Mouse (Mus musculus) forebrain, postnatal 0 days (tissue): ENCODE results near the gene Vti1a. TPM values are rescaled to one million over a fixed set of nuclear protein-coding genes. Genes with fewer than 3 reads are reported as not detected.

ENCODE experiments used
- ATAC-seq: fragments of 200-750 bp; cut with Nextera tagmentation; 2 replicates; pipeline ENCODE4 v1.8.0; 2017; ENCODE audit warnings: mild to moderate bottlenecking, moderate library complexity
- DNase-seq: peaks from one replicate; pipeline ENCODE4 v3.0.0-alpha.2; 2015
- H3K27ac ChIP-seq: fragments of 300-500 bp; sonication (generic); 2 replicates; pipeline ENCODE4 v1.5.1; 2014; ENCODE audit warnings: low read depth, mild to moderate bottlenecking, antibody characterized with exemption, low read length, moderate library complexity, mixed read lengths
- H3K27me3 ChIP-seq: fragments of 300-500 bp; sonication (generic); 2 replicates; pipeline ENCODE4 v1.6.1; 2014; ENCODE audit warnings: mild to moderate bottlenecking, low read length, mixed read lengths; ENCODE audit not compliant: insufficient read depth
- H3K36me3 ChIP-seq: fragments of 300-500 bp; sonication (generic); 2 replicates; pipeline ENCODE4 v1.6.1; 2014; ENCODE audit warnings: mild to moderate bottlenecking, moderate library complexity; ENCODE audit not compliant: insufficient read depth
- H3K4me1 ChIP-seq: fragments of 300-500 bp; sonication (generic); 2 replicates; pipeline ENCODE4 v1.6.1; 2014; ENCODE audit warnings: antibody characterized with exemption; ENCODE audit not compliant: insufficient read depth
- H3K4me2 ChIP-seq: fragments of 300-500 bp; sonication (generic); 2 replicates; pipeline ENCODE4 v1.6.1; 2014; ENCODE audit warnings: low read depth, mild to moderate bottlenecking, moderate library complexity
- H3K4me3 ChIP-seq: fragments of 300-500 bp; sonication (generic); 2 replicates; pipeline ENCODE4 v1.5.1; 2014; ENCODE audit warnings: low read depth, low read length, mixed read lengths
- H3K9ac ChIP-seq: fragments of 300-500 bp; sonication (generic); 2 replicates; pipeline ENCODE4 v1.6.1; 2014; ENCODE audit warnings: mild to moderate bottlenecking
- H3K9me3 ChIP-seq: fragments of 300-500 bp; sonication (generic); 2 replicates; pipeline ENCODE4 v1.6.1; 2016; ENCODE audit warnings: low read length
- CTCF ChIP-seq: sonication (generic); IDR thresholded peaks from 2 replicates; pipeline ENCODE4 v1.5.1; 2016; ENCODE audit warnings: antibody characterized with exemption, control low read depth, low read depth
- WGBS: fragments of 180-500 bp; shearing (Covaris S2); extraction: QIAGEN DNeasy Blood & Tissue Kit; methylation state at CpG from one replicate; pipeline ENCODE4 v1.1.7; 2014; 5-methylcytosine and 5-hydroxymethylcytosine counted together
- polyA plus RNA-seq: library from polyadenylated mRNA; unstranded; fragments of >200 nt; fragmentation: Nextera tagmentation; extraction: Ambion mirVana; gene quantifications from 2 replicates; pipeline ENCODE4 v1.2.1, GENCODE M21; 2015
- total RNA-seq: library from RNA; depleted of rRNA; stranded (reverse); fragments of >200 nt; gene quantifications from 2 replicates; pipeline ENCODE4 v1.2.3, GENCODE M21; 2014

Gene Vti1a
- total and polyA plus RNA-seq, 2 experiments from 2014 or later = 27.5 to 43.7 TPM

DNA sequence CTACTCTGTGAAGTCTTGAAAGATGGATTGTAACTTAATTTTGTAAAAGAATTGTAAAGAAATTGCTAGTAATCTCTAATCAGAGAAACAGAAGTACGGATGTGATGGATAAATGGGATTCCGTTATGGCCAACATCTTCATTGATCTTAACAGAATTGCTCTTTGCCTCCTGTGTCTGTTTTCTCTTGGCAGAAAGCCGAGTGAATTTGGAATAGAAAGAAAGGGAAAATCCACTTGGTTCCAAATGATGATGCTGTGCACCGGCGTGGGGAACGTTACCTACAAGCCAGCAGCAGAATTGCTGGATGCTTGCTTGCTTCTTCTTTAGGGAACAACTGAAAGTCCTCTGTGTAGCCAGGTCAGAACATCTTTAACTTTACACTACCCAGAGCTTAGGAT, 24.4 kb downstream of the Vti1a start:
- H3K9me3 ChIP-seq = no peaks in the 10 kb centered on the region
- H3K27ac ChIP-seq = no peak overlapping the region
- no peak overlapping the region for H3K4me2 ChIP-seq
- H3K27me3 ChIP-seq = no peaks in the 10 kb centered on the region; the same call in 1 of the 2 replicates
- no peak overlapping the region for H3K9ac ChIP-seq
- TF ChIP-seq CTCF = no peak
- ATAC-seq = no peak
- DNase-seq = no peak
- 0 out of 2 replicates have a peak, but pooled peaks cover 7% of the 10 kb centered on the region for H3K36me3 ChIP-seq
- 60% methylated on average over 6 of the region's 6 CpGs for WGBS
- H3K4me3 ChIP-seq = no peak overlapping the region
- H3K4me1 ChIP-seq = peaks cover 2% of the 10 kb centered on the region; the same call in 1 of the 2 replicates

DNA sequence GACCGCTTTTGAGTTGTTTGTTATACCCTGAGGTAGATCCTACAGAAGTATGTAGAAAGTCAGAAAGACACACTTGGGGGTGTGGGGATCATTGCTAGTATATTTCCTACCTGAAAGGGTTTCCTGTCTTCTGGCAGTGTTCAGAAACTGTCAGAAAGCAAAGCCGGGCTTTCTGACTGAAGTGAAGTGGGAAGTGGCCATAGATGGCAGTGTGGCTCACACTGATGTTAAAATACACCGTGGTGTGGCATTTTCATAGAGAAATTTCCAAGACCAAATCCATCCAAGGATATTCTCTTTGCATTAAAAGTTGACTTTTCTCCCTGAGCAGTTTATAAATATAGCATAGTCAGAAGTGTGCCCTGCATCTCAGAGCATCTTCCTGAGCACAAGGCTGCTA, 25.3 kb downstream of the Vti1a start:
- ATAC-seq (no peak), DNase-seq (peak; percentile 22)
- Histone ChIP-seq H3K27me3 (no peaks in the 10 kb centered on the region; the same call in 1 of the 2 replicates), H3K4me3 (no peak overlapping the region), H3K9me3 (no peaks in the 10 kb centered on the region), H3K4me1 (no peaks in the 10 kb centered on the region), H3K27ac (no peak overlapping the region), H3K4me2 (no peak overlapping the region), H3K9ac (no peak overlapping the region), H3K36me3 (0 out of 2 replicates have a peak, but pooled peaks cover 7% of the 10 kb centered on the region)
- 57% methylated on average over 3 of the region's 3 CpGs for WGBS
- TF ChIP-seq CTCF = peak; percentile 53

DNA sequence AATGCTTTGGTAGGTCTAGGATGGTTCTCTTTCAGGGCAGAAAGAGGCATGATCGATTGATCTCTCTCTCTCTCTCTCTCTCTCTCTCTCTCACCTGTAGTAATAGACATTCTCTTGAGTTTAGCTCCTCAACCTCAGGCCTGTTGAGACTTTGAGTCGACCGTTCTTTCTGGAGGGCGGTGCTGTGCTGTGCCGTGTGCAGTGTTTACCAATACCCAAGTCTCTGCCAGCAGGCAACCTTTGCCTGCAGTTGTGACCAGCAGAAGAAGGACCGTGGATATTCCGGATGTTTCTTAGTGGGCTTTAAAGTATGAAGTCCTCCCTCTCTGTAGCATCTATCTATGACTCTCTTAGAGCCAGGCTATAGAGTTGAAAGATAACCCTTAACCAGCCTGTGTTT, 26.3 kb downstream of the Vti1a start:
- Histone ChIP-seq H3K9ac (no peak overlapping the region), H3K4me3 (no peak overlapping the region), H3K4me1 (no peaks in the 10 kb centered on the region), H3K27me3 (no peaks in the 10 kb centered on the region; the same call in 1 of the 2 replicates), H3K27ac (no peak overlapping the region), H3K9me3 (no peaks in the 10 kb centered on the region), H3K36me3 (0 out of 2 replicates have a peak, but pooled peaks cover 7% of the 10 kb centered on the region), H3K4me2 (no peak overlapping the region)
- ATAC-seq (no peak), DNase-seq (no peak)
- WGBS = 90% methylated on average over 7 of the region's 7 CpGs
- TF ChIP-seq CTCF = no peak

DNA sequence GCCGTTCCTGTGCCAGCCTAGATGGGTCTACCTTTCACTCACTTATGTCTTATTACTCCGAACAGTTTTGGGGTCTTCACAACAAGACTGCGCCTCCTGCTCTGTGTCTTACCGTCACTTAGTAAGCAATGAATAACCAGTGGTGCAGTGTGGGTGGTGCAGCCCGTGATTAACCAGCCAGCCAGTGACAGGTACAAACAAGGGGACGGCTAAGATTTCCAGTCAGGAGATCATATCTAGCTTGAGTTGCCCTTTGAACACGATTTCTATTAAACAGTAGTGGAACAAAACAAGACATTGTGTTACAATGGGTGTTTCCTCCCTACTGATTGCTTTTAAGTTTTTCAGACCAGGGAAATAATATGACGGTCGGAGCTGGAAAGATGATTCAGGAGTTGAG, 27.2 kb downstream of the Vti1a start:
- Histone ChIP-seq H3K4me1 (no peaks in the 10 kb centered on the region), H3K9me3 (no peaks in the 10 kb centered on the region), H3K27me3 (no peaks in the 10 kb centered on the region; the same call in 1 of the 2 replicates), H3K9ac (no peak overlapping the region), H3K4me3 (no peak overlapping the region), H3K36me3 (0 out of 2 replicates have a peak, but pooled peaks cover 7% of the 10 kb centered on the region), H3K4me2 (no peak overlapping the region), H3K27ac (no peak overlapping the region)
- no peak for TF ChIP-seq CTCF
- DNase-seq (no peak), ATAC-seq (no peak)
- 91% methylated on average over 9 of the region's 9 CpGs for WGBS

DNA sequence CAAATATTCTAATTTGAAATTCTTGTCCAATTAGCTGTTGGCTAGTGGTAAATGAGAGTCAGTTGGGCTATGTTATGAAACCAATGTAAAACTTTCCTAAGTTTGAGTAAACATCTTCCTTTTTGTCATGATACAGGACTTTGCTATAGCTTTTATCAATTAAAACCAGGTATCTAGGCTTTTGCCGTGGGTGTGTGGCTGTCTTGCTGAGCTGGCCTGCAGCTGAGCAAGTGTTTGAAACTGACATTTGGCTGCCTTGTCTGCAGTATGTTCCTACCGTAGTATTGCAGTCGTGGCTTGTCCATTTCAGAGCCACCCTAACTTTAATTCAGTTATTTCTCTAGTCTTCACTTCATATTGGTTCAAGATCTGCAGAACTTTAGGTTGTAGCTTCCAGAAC, 32.1 kb downstream of the Vti1a start:
- H3K9me3 ChIP-seq = no peaks in the 10 kb centered on the region
- TF ChIP-seq CTCF = no peak
- H3K27ac ChIP-seq = no peak overlapping the region
- H3K4me2 ChIP-seq = no peak overlapping the region
- 92% methylated on average over 3 of the region's 3 CpGs for WGBS
- ATAC-seq = no peak
- no peaks in the 10 kb centered on the region for H3K4me1 ChIP-seq
- no peak for DNase-seq
- H3K27me3 ChIP-seq = no peaks in the 10 kb centered on the region
- no peak overlapping the region for H3K4me3 ChIP-seq
- no peaks in the 10 kb centered on the region for H3K36me3 ChIP-seq
- H3K9ac ChIP-seq = no peak overlapping the region

DNA sequence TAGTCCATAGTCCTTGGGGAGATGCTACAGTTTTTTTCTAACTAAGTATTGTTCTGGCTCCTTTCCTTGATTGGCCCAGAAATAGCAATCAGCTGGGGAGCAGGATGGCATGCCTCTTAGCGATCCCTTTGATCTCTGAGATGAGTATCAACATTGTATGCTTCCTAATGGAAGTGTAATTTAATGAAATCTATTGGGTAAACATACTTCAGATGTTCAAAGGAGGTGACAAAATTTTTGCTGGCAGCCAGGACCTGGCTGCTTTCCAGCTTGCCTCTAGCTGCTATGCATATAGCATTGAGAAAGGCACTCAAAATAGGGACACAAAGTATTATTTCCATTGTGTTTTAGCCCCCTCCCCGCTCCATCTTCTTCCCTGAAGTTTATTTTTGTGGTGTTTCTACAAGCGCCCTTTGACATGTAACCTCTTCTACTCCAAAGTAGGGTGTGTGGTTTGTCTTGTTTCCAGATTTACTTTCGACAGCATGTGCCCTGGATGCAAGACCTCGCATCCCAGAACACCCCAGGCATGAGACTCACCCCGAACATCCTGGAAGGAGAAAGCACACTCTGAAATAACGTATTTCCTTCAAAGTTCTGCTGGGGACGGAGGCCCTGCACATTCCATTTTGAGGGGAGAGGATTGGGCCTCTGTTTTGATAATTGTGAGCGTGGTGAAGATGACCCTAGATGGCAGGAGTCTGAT, 34.7 kb downstream of the Vti1a start:
- no peak overlapping the region for H3K4me2 ChIP-seq
- H3K27ac ChIP-seq = no peak overlapping the region
- no peaks in the 10 kb centered on the region for H3K9me3 ChIP-seq
- no peak overlapping the region for H3K9ac ChIP-seq
- no peaks in the 10 kb centered on the region for H3K4me1 ChIP-seq
- TF ChIP-seq CTCF = no peak
- H3K4me3 ChIP-seq = no peak overlapping the region
- H3K27me3 ChIP-seq = no peaks in the 10 kb centered on the region
- DNase-seq (no peak), ATAC-seq (no peak)
- WGBS = 72% methylated on average over 9 of the region's 9 CpGs
- H3K36me3 ChIP-seq = no peaks in the 10 kb centered on the region

DNA sequence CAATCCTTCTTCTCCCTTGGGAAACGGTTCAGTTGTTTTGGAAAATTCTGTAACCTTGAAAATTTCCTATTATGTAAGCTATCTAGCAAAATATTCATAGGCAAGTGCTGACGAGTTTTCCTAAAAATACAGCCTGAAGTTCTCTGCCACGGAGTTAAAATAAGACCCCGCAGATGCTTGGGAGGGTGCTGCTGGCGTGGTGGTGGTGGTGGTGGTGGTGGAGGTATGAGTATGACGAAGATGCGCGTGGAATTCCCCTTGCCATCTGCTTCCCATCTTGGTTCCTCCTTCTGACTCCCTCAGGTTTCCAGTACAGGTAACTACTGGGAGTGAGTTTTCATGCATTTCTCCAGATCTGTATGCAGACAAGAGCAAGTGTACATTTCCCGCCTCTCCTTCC, 46.5 kb downstream of the Vti1a start:
- no peak for TF ChIP-seq CTCF
- no peaks in the 10 kb centered on the region for H3K4me1 ChIP-seq
- 93% methylated on average over 9 of the region's 9 CpGs for WGBS
- H3K27me3 ChIP-seq = no peaks in the 10 kb centered on the region
- H3K27ac ChIP-seq = no peak overlapping the region
- DNase-seq (no peak), ATAC-seq (no peak)
- H3K4me3 ChIP-seq = no peak overlapping the region
- no peaks in the 10 kb centered on the region for H3K9me3 ChIP-seq
- H3K36me3 ChIP-seq = no peaks in the 10 kb centered on the region
- no peak overlapping the region for H3K9ac ChIP-seq
- no peak overlapping the region for H3K4me2 ChIP-seq
